In the genomic region with DNA sequence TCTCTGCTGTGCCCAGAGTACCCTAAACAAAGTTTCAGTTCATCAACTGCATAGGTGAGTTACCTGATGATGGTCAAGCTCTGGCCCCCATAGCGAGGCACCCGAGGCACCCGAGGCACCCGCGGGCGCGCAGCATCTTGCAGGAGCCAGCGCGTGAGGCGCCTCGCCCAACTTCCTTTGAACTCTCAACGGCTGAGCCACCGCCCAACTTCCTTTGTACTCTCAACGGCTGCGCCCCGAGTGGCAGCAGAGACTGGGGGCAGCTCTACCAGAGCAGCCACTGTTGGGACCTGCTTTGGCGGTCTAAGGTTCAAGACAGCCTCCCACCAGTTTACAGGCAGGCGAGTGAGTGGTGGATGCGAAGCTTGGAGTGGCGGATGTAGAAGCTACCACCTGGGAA, we compare ENCODE assay signal across 8 mouse cellular contexts. TPM values are rescaled to one million over a fixed set of nuclear protein-coding genes. Genes with fewer than 3 reads are reported as not detected.
DNase-seq lines count a peak whose midpoint lies in the region; ATAC-seq and TF ChIP-seq lines count a peak whose summit lies in the region.
"Not testable (repeated sequence)": the region's sequence is repeated elsewhere in the genome, so short reads cannot be mapped to it uniquely, and the experiment has no call there.

Glo1 (minus strand) TSS at position 153 of the 400 bp plus-strand sequence.

- TF ChIP-seq POLR2A in MEL (IDR thresholded peaks at IDR 0.05; ENCODE audit: control insufficient read depth in 1 of 2, insufficient read depth in 1 of 2, low read depth in 1 of 2, low read length in 2 of 2, poor library complexity in 1 of 2): not testable (repeated sequence)

- DNase-seq in MEL (ENCODE audit: low read depth, low spot score); gastrocnemius, postnatal 14 days; heart, postnatal 36 days; kidney, postnatal 0 days (ENCODE audit: low spot score): not testable (repeated sequence)

- not testable (repeated sequence) for TF ChIP-seq CTCF in MEL (IDR thresholded peaks at IDR 0.05 in 2 of 3, conservative IDR thresholded peaks at IDR 0.05 in 1 of 3; ENCODE audit: control insufficient read depth in 1 of 3, insufficient read depth in 1 of 3, low read depth in 2 of 3, low read length in 3 of 3, poor library complexity in 1 of 3, severe bottlenecking in 1 of 3); kidney, postnatal 0 days (IDR thresholded peaks at IDR 0.05; ENCODE audit: low read depth)

- H3K27me3 ChIP-seq in MEL (ENCODE audit: control insufficient read depth in 1 of 2, insufficient read depth in 2 of 2, low read length in 2 of 2); embryonic facial prominence, embryonic 12.5 days; kidney, postnatal 0 days (ENCODE audit: insufficient read depth, low read length); limb, embryonic 13.5 days; stomach, embryonic 15.5 days (replicated peaks): not testable (repeated sequence)

- intact Hi-C loops in gastrocnemius, postnatal 14 days (cut with DNase I; ENCODE audit: low total_unique reads); heart, postnatal 36 days (cut with DNase I): not testable (repeated sequence)

- H3K79me2 ChIP-seq in MEL (ENCODE audit: control insufficient read depth, insufficient read depth, low read length, poor library complexity): not testable (repeated sequence)

- WGBS in embryonic facial prominence, embryonic 12.5 days: no CpG with 5 or more reads among the region's 20 CpGs
- no CpG with 5 or more reads among the region's 20 CpGs for WGBS in kidney, postnatal 0 days
- no CpG with 5 or more reads among the region's 20 CpGs for WGBS in limb, embryonic 13.5 days
- WGBS in stomach, embryonic 15.5 days: no CpG with 5 or more reads among the region's 20 CpGs

- not testable (repeated sequence) for H3K4me2 ChIP-seq in embryonic facial prominence, embryonic 12.5 days (replicated peaks); kidney, postnatal 0 days (ENCODE audit: low read length); limb, embryonic 13.5 days (replicated peaks); stomach, embryonic 15.5 days

- not testable (repeated sequence) for H3K27ac ChIP-seq in MEL (ENCODE audit: control insufficient read depth, low read depth, low read length); embryonic facial prominence, embryonic 12.5 days; kidney, postnatal 0 days; limb, embryonic 13.5 days; stomach, embryonic 15.5 days

- H3K36me3 ChIP-seq in MEL (ENCODE audit: control insufficient read depth in 1 of 2, insufficient read depth in 2 of 2, low read length in 2 of 2); embryonic facial prominence, embryonic 12.5 days; kidney, postnatal 0 days (ENCODE audit: insufficient read depth, low read length); limb, embryonic 13.5 days; stomach, embryonic 15.5 days: not testable (repeated sequence)

- H3K4me1 ChIP-seq in MEL (ENCODE audit: control insufficient read depth in 1 of 2, insufficient read depth in 2 of 2, low read length in 2 of 2); embryonic facial prominence, embryonic 12.5 days; kidney, postnatal 0 days (replicated peaks; ENCODE audit: insufficient read depth, low read length); limb, embryonic 13.5 days; stomach, embryonic 15.5 days: not testable (repeated sequence)

- not testable (repeated sequence) for TF ChIP-seq RAD21 in MEL (IDR thresholded peaks at IDR 0.05; ENCODE audit: low read depth, low read length)

- not testable (repeated sequence) for H3K4me3 ChIP-seq in MEL (ENCODE audit: control insufficient read depth in 1 of 2, insufficient read depth in 1 of 2, low read depth in 2 of 2, low read length in 2 of 2); embryonic facial prominence, embryonic 12.5 days; kidney, postnatal 0 days (replicated peaks; ENCODE audit: low read depth, low read length); limb, embryonic 13.5 days; stomach, embryonic 15.5 days (replicated peaks)

- TF ChIP-seq EP300 in MEL (IDR thresholded peaks at IDR 0.05; ENCODE audit: low read depth in 1 of 2, low read length in 2 of 2): not testable (repeated sequence)

- not testable (repeated sequence) for ATAC-seq in embryonic facial prominence, embryonic 12.5 days (ENCODE audit: insufficient number of reproducible peaks, insufficient read depth, low FRiP score, low TSS enrichment); kidney, postnatal 0 days (replicated peaks; ENCODE audit: low FRiP score, low read depth); limb, embryonic 13.5 days (ENCODE audit: low FRiP score, low read depth); stomach, embryonic 15.5 days (ENCODE audit: insufficient read depth, low FRiP score, low read depth)
- peak; percentile 87 for ATAC-seq in megakaryocyte-erythroid progenitor cell, adult 5-6 weeks (replicated peaks; ENCODE audit: low FRiP score, low TSS enrichment, poor library complexity, severe bottlenecking)

- H3K9ac ChIP-seq in MEL (ENCODE audit: control insufficient read depth, low read depth, low read length, poor library complexity, severe bottlenecking); embryonic facial prominence, embryonic 12.5 days; kidney, postnatal 0 days (ENCODE audit: low read depth, low read length); limb, embryonic 13.5 days; stomach, embryonic 15.5 days: not testable (repeated sequence)

- H3K9me3 ChIP-seq in MEL (replicated peaks; ENCODE audit: insufficient read depth, low read length); embryonic facial prominence, embryonic 12.5 days; kidney, postnatal 0 days (replicated peaks; ENCODE audit: low read length); limb, embryonic 13.5 days; stomach, embryonic 15.5 days: not testable (repeated sequence)

RNA-seq across cellular contexts. Expression of gene Glo1, which starts in this region (rescaled TPM):
- 258 and 260 TPM in 2 replicates for total RNA-seq in MEL (2012; rRNA removed)
- 100 to 1,000 TPM in 1 of 2 experiments, 10 to 100 TPM in 1; 58.5 to 288 TPM for polyA plus RNA-seq in MEL (2012; ENCODE audit: insufficient read depth in 1 of 2, insufficient read length in 2 of 2, low read depth in 1 of 2, low replicate concordance in 2 of 2, missing spikeins in 1 of 2)
- polyA plus RNA-seq in embryonic facial prominence, embryonic 12.5 days (2016; fragmentation: Nextera tagmentation; extraction: Ambion mirVana): 215 and 218 TPM in 2 replicates
- 100 to 1,000 TPM; 125 to 128 TPM for total RNA-seq in gastrocnemius, postnatal 14 days (2021)
- 100 to 1,000 TPM; 149 to 154 TPM for total RNA-seq in heart, postnatal 36 days (2021)
- 247 and 249 TPM in 2 replicates for polyA plus RNA-seq in kidney, postnatal 0 days (2015; fragmentation: Nextera tagmentation; extraction: Ambion mirVana)
- 209 and 211 TPM in 2 replicates for polyA plus RNA-seq in limb, embryonic 13.5 days (2015; fragmentation: Nextera tagmentation; extraction: Ambion mirVana)
- 162 and 174 TPM in 2 replicates for total RNA-seq in megakaryocyte-erythroid progenitor cell, adult 5-6 weeks (2014; fragmentation: Nextera tagmentation)
- 182 and 194 TPM in 2 replicates for total RNA-seq in megakaryocyte-erythroid progenitor cell, adult 5-6 weeks (2017)
- 216 and 221 TPM in 2 replicates for polyA plus RNA-seq in stomach, embryonic 15.5 days (2015; fragmentation: Nextera tagmentation; extraction: Ambion mirVana)
